Mouse (Mus musculus): ENCODE data around the gene Rps17. TPM values are rescaled to one million over a fixed set of nuclear protein-coding genes. Genes with fewer than 3 reads are reported as not detected.

Rps17 gene
- polyA plus RNA-seq, 1 experiment from 2014 or later = 1,032 TPM

GRCm38 (mm10) chr7:81342356-81343094, 2.5 kb downstream of the Rps17 start:
- H3K9me3 ChIP-seq (ENCODE audit: control insufficient read depth, low read length) = no peaks in the 10 kb centered on the region
- peaks cover 65% of the 10 kb centered on the region for H3K36me3 ChIP-seq (ENCODE audit: control insufficient read depth, insufficient read depth, low read length)
- H3K27me3 ChIP-seq (ENCODE audit: control insufficient read depth, insufficient read depth, low read length) = no peaks in the 10 kb centered on the region
- no peak overlapping the region for H3K27ac ChIP-seq (replicated peaks in 1 of 2; ENCODE audit: control insufficient read depth in 1 of 2, insufficient read depth in 1 of 2, low read depth in 2 of 2, low read length in 2 of 2)
- peaks cover 14 to 23% of the 10 kb centered on the region in 2 experiments for H3K4me1 ChIP-seq (ENCODE audit: control insufficient read depth in 2 of 2, insufficient read depth in 2 of 2, low read length in 2 of 2)
- 56% methylated on average over 8 of the region's 8 CpGs for WGBS
- ATAC-seq (ENCODE audit: insufficient number of reproducible peaks, insufficient read depth, low FRiP score, low read depth) = no peak
- H3K4me2 ChIP-seq (ENCODE audit: low read length) = peak overlapping the region; percentile 94
- H3K9ac ChIP-seq (ENCODE audit: low read length) = peak overlapping the region; percentile 99
- peak overlapping the region in 1 of 2 experiments; percentile 93; a peak in 2 of 4 replicates for H3K4me3 ChIP-seq (ENCODE audit: control insufficient read depth in 1 of 2, insufficient read depth in 1 of 2, low read depth in 1 of 2, low read length in 2 of 2)

- Histone ChIP-seq H3K27ac (replicated peaks in 1 of 2; ENCODE audit: control insufficient read depth in 1 of 2, insufficient read depth in 1 of 2, low read depth in 2 of 2, low read length in 2 of 2) (no peak overlapping the region), H3K27me3 (ENCODE audit: control insufficient read depth, insufficient read depth, low read length) (no peaks in the 10 kb centered on the region), H3K9me3 (ENCODE audit: control insufficient read depth, low read length) (no peaks in the 10 kb centered on the region), H3K9ac (ENCODE audit: low read length) (no peak overlapping the region), H3K4me1 (ENCODE audit: control insufficient read depth in 2 of 2, insufficient read depth in 2 of 2, low read length in 2 of 2) (peaks cover 14 to 23% of the 10 kb centered on the region in 2 experiments), H3K36me3 (ENCODE audit: control insufficient read depth, insufficient read depth, low read length) (peaks cover 68% of the 10 kb centered on the region), H3K4me2 (ENCODE audit: low read length) (no peak overlapping the region), H3K4me3 (ENCODE audit: control insufficient read depth in 1 of 2, insufficient read depth in 1 of 2, low read depth in 1 of 2, low read length in 2 of 2) (no peak overlapping the region)
- WGBS = 56% methylated on average over 3 of the region's 3 CpGs
- no peak for ATAC-seq (ENCODE audit: insufficient number of reproducible peaks, insufficient read depth, low FRiP score, low read depth)
These were observed 3.5 kb downstream of the Rps17 start for GRCm38 (mm10) chr7:81341563-81341962.

- WGBS = 82% methylated on average over 4 of the region's 4 CpGs
- ATAC-seq (ENCODE audit: insufficient number of reproducible peaks, insufficient read depth, low FRiP score, low read depth) = no peak
- Histone ChIP-seq H3K36me3 (ENCODE audit: control insufficient read depth, insufficient read depth, low read length) (peaks cover 72% of the 10 kb centered on the region), H3K4me1 (ENCODE audit: control insufficient read depth in 2 of 2, insufficient read depth in 2 of 2, low read length in 2 of 2) (peaks cover 22 to 30% of the 10 kb centered on the region in 2 experiments), H3K9ac (ENCODE audit: low read length) (no peak overlapping the region), H3K27ac (replicated peaks in 1 of 2; ENCODE audit: control insufficient read depth in 1 of 2, insufficient read depth in 1 of 2, low read depth in 2 of 2, low read length in 2 of 2) (no peak overlapping the region), H3K27me3 (ENCODE audit: control insufficient read depth, insufficient read depth, low read length) (no peaks in the 10 kb centered on the region), H3K9me3 (ENCODE audit: control insufficient read depth, low read length) (no peaks in the 10 kb centered on the region), H3K4me2 (ENCODE audit: low read length) (no peak overlapping the region), H3K4me3 (ENCODE audit: control insufficient read depth in 1 of 2, insufficient read depth in 1 of 2, low read depth in 1 of 2, low read length in 2 of 2) (no peak overlapping the region)
These were observed 5.3 kb downstream of the Rps17 start for GRCm38 (mm10) chr7:81339783-81340182.

- Histone ChIP-seq H3K27me3 (ENCODE audit: control insufficient read depth, insufficient read depth, low read length) (no peaks in the 10 kb centered on the region), H3K4me2 (ENCODE audit: low read length) (no peak overlapping the region), H3K9ac (ENCODE audit: low read length) (no peak overlapping the region)
These were observed 6.6 kb downstream of the Rps17 start for GRCm38 (mm10) chr7:81338522-81338873.

GRCm38 (mm10) chr7:81337785-81338521, 7.1 kb downstream of the Rps17 start:
- peaks cover 68% of the 10 kb centered on the region for H3K36me3 ChIP-seq (ENCODE audit: control insufficient read depth, insufficient read depth, low read length)
- no peak overlapping the region for H3K4me3 ChIP-seq (ENCODE audit: control insufficient read depth in 1 of 2, insufficient read depth in 1 of 2, low read depth in 1 of 2, low read length in 2 of 2)
- no peak overlapping the region for H3K4me2 ChIP-seq (ENCODE audit: low read length)
- H3K27me3 ChIP-seq (ENCODE audit: control insufficient read depth, insufficient read depth, low read length) = no peaks in the 10 kb centered on the region
- no peak overlapping the region for H3K9ac ChIP-seq (ENCODE audit: low read length)
- H3K4me1 ChIP-seq (ENCODE audit: control insufficient read depth in 2 of 2, insufficient read depth in 2 of 2, low read length in 2 of 2) = peaks cover 10 to 19% of the 10 kb centered on the region in 2 experiments
- no peak for ATAC-seq (ENCODE audit: insufficient number of reproducible peaks, insufficient read depth, low FRiP score, low read depth)
- no peak overlapping the region for H3K27ac ChIP-seq (replicated peaks in 1 of 2; ENCODE audit: control insufficient read depth in 1 of 2, insufficient read depth in 1 of 2, low read depth in 2 of 2, low read length in 2 of 2)
- WGBS = 91% methylated on average over 21 of the region's 21 CpGs
- no peaks in the 10 kb centered on the region for H3K9me3 ChIP-seq (ENCODE audit: control insufficient read depth, low read length)

More at GRCm38 (mm10) chr7:81338522-81338873, 6.6 kb downstream of the Rps17 start:
- Histone ChIP-seq H3K9me3 (ENCODE audit: control insufficient read depth, low read length) (no peaks in the 10 kb centered on the region), H3K4me3 (ENCODE audit: control insufficient read depth in 1 of 2, insufficient read depth in 1 of 2, low read depth in 1 of 2, low read length in 2 of 2) (no peak overlapping the region), H3K27ac (replicated peaks in 1 of 2; ENCODE audit: control insufficient read depth in 1 of 2, insufficient read depth in 1 of 2, low read depth in 2 of 2, low read length in 2 of 2) (no peak overlapping the region), H3K4me1 (ENCODE audit: control insufficient read depth in 2 of 2, insufficient read depth in 2 of 2, low read length in 2 of 2) (peaks cover 15 to 24% of the 10 kb centered on the region in 2 experiments), H3K36me3 (ENCODE audit: control insufficient read depth, insufficient read depth, low read length) (peaks cover 69% of the 10 kb centered on the region)
- ATAC-seq (ENCODE audit: insufficient number of reproducible peaks, insufficient read depth, low FRiP score, low read depth) = no peak
- 81% methylated on average over 3 of the region's 3 CpGs for WGBS

GRCm38 (mm10) chr7:81336432-81336786, 8.6 kb downstream of the Rps17 start:
- H3K4me2 ChIP-seq (ENCODE audit: low read length) = no peak overlapping the region
- peaks cover 58% of the 10 kb centered on the region for H3K36me3 ChIP-seq (ENCODE audit: control insufficient read depth, insufficient read depth, low read length)
- 39% methylated on average over 8 of the region's 8 CpGs for WGBS

GRCm38 (mm10) chr7:81335705-81336431, 9.2 kb downstream of the Rps17 start:
- Histone ChIP-seq H3K4me1 (ENCODE audit: control insufficient read depth in 2 of 2, insufficient read depth in 2 of 2, low read length in 2 of 2) (peaks cover 8 to 10% of the 10 kb centered on the region in 2 experiments; a peak in 3 of 4 replicates), H3K4me2 (ENCODE audit: low read length) (no peak overlapping the region), H3K27me3 (ENCODE audit: control insufficient read depth, insufficient read depth, low read length) (no peaks in the 10 kb centered on the region), H3K36me3 (ENCODE audit: control insufficient read depth, insufficient read depth, low read length) (peaks cover 53% of the 10 kb centered on the region), H3K4me3 (ENCODE audit: control insufficient read depth in 1 of 2, insufficient read depth in 1 of 2, low read depth in 1 of 2, low read length in 2 of 2) (no peak overlapping the region), H3K9ac (ENCODE audit: low read length) (0 out of 2 replicates have a peak overlapping the region, but pooled peaks have one; percentile 31), H3K27ac (replicated peaks in 1 of 2; ENCODE audit: control insufficient read depth in 1 of 2, insufficient read depth in 1 of 2, low read depth in 2 of 2, low read length in 2 of 2) (peak overlapping the region; percentile 43 to 71), H3K9me3 (ENCODE audit: control insufficient read depth, low read length) (no peaks in the 10 kb centered on the region)
- 70% methylated on average over 16 of the region's 18 CpGs for WGBS
- ATAC-seq (ENCODE audit: insufficient number of reproducible peaks, insufficient read depth, low FRiP score, low read depth) = 0 out of 2 replicates have a peak, but pooled peaks have one; percentile 34

More at GRCm38 (mm10) chr7:81336432-81336786, 8.6 kb downstream of the Rps17 start:
- Histone ChIP-seq H3K9ac (ENCODE audit: low read length) (no peak overlapping the region), H3K4me1 (ENCODE audit: control insufficient read depth in 2 of 2, insufficient read depth in 2 of 2, low read length in 2 of 2) (peaks cover 7 to 8% of the 10 kb centered on the region in 2 experiments; a peak in 3 of 4 replicates), H3K27me3 (ENCODE audit: control insufficient read depth, insufficient read depth, low read length) (no peaks in the 10 kb centered on the region), H3K4me3 (ENCODE audit: control insufficient read depth in 1 of 2, insufficient read depth in 1 of 2, low read depth in 1 of 2, low read length in 2 of 2) (no peak overlapping the region), H3K9me3 (ENCODE audit: control insufficient read depth, low read length) (no peaks in the 10 kb centered on the region), H3K27ac (replicated peaks in 1 of 2; ENCODE audit: control insufficient read depth in 1 of 2, insufficient read depth in 1 of 2, low read depth in 2 of 2, low read length in 2 of 2) (peak overlapping the region; percentile 43 to 71)
- no peak for ATAC-seq (ENCODE audit: insufficient number of reproducible peaks, insufficient read depth, low FRiP score, low read depth)

Measured in heart, embryonic 14.5 days (tissue).